Mouse (Mus musculus) embryonic facial prominence, embryonic 13.5 days (tissue): ENCODE results near the gene Dlx3. TPM values are rescaled to one million over a fixed set of nuclear protein-coding genes. Genes with fewer than 3 reads are reported as not detected.
A peak's percentile ranks its signal among the peaks of the same experiment; 100 is the strongest.

ENCODE experiments used
- ATAC-seq: fragments of 200-750 bp; cut with Nextera tagmentation; 2 replicates; pipeline ENCODE4 v1.8.0; 2017; ENCODE audit warnings: low read depth; ENCODE audit not compliant: insufficient number of reproducible peaks, insufficient read depth, low FRiP score, low TSS enrichment
- H3K27ac ChIP-seq: fragments of 300-500 bp; sonication (generic); 2 replicates; pipeline ENCODE4 v1.5.1; 2015; ENCODE audit warnings: moderate library complexity, mild to moderate bottlenecking, inconsistent platforms
- H3K27me3 ChIP-seq: fragments of 300-500 bp; sonication (generic); 2 replicates; pipeline ENCODE4 v1.6.1; 2015; ENCODE audit warnings: mild to moderate bottlenecking, inconsistent platforms
- H3K36me3 ChIP-seq: fragments of 300-500 bp; sonication (generic); 2 replicates; pipeline ENCODE4 v1.6.1; 2015; ENCODE audit warnings: mild to moderate bottlenecking, inconsistent platforms
- H3K4me1 ChIP-seq: fragments of 300-500 bp; sonication (generic); 2 replicates; pipeline ENCODE4 v1.6.1; 2015; ENCODE audit warnings: inconsistent platforms
- H3K4me2 ChIP-seq: fragments of 300-500 bp; sonication (generic); 2 replicates; pipeline ENCODE4 v1.6.1; 2015; ENCODE audit warnings: moderate library complexity, mild to moderate bottlenecking, inconsistent platforms
- H3K4me3 ChIP-seq: fragments of 300-500 bp; sonication (generic); 2 replicates; pipeline ENCODE4 v1.5.1; 2015; ENCODE audit warnings: mild to moderate bottlenecking, inconsistent platforms
- H3K9ac ChIP-seq: fragments of 300-500 bp; sonication (generic); 2 replicates; pipeline ENCODE4 v1.6.1; 2015; ENCODE audit warnings: mild to moderate bottlenecking, inconsistent platforms
- H3K9me3 ChIP-seq: fragments of 300-500 bp; sonication (generic); 2 replicates; pipeline ENCODE4 v1.6.1; 2016; ENCODE audit warnings: inconsistent platforms
- WGBS: fragments of 180-500 bp; shearing (Covaris S2); methylation state at CpG from one replicate; pipeline ENCODE4 v1.1.7; 2015; ENCODE audit warnings: mixed read lengths; 5-methylcytosine and 5-hydroxymethylcytosine counted together
- polyA plus RNA-seq: library from polyadenylated mRNA; unstranded; fragments of >200 nt; fragmentation: Nextera tagmentation; extraction: Ambion mirVana; gene quantifications from 2 replicates; pipeline ENCODE4 v1.2.1, GENCODE M21; 2015

The Dlx3 gene
- polyA plus RNA-seq, 1 experiment from 2014 or later, result 30.8 TPM

- no peak overlapping the region for H3K4me2 ChIP-seq
- H3K9me3 ChIP-seq, result 0 out of 2 replicates have a peak, but pooled peaks cover 4% of the 10 kb centered on the region
- H3K4me1 ChIP-seq, result peaks cover 30% of the 10 kb centered on the region
- H3K27me3 ChIP-seq, result no peaks in the 10 kb centered on the region
- H3K9ac ChIP-seq, result no peak overlapping the region
- H3K36me3 ChIP-seq, result no peaks in the 10 kb centered on the region
- no peak overlapping the region for H3K27ac ChIP-seq
- H3K4me3 ChIP-seq, result no peak overlapping the region
- WGBS, result 81% methylated on average over 5 of the region's 5 CpGs
- ATAC-seq, result no peak
Observed at GRCm38 (mm10) chr11:95093077-95093476, 26.8 kb upstream of the Dlx3 start.

GRCm38 (mm10) chr11:95095596-95095995 is 24.3 kb upstream of the Dlx3 start:
- WGBS, result 84% methylated on average over 10 of the region's 10 CpGs

GRCm38 (mm10) chr11:95096608-95097373 is 23.1 kb upstream of the Dlx3 start:
- H3K9me3 ChIP-seq, result 0 out of 2 replicates have a peak, but pooled peaks cover 4% of the 10 kb centered on the region
- H3K36me3 ChIP-seq, result no peaks in the 10 kb centered on the region
- H3K4me3 ChIP-seq, result no peak overlapping the region
- H3K27ac ChIP-seq, result peak overlapping the region; percentile 52
- H3K27me3 ChIP-seq, result peaks cover 3% of the 10 kb centered on the region; the same call in 1 of the 2 replicates
- no peak overlapping the region for H3K4me2 ChIP-seq
- whole genome bisulfite sequencing, result 41% methylated on average over 4 of the region's 4 CpGs
- H3K4me1 ChIP-seq, result peaks cover 47% of the 10 kb centered on the region
- H3K9ac ChIP-seq, result no peak overlapping the region
- peak; percentile 44; the same call in 1 of the 2 replicates for ATAC-seq

More at GRCm38 (mm10) chr11:95095596-95095995, 24.3 kb upstream of the Dlx3 start:
- H3K9me3 ChIP-seq, result 0 out of 2 replicates have a peak, but pooled peaks cover 4% of the 10 kb centered on the region
- H3K4me1 ChIP-seq, result peaks cover 38% of the 10 kb centered on the region
- no peaks in the 10 kb centered on the region for H3K36me3 ChIP-seq
- no peak overlapping the region for H3K4me3 ChIP-seq
- H3K27ac ChIP-seq, result peak overlapping the region; percentile 49; the same call in 1 of the 2 replicates
- ATAC-seq, result no peak
- H3K4me2 ChIP-seq, result no peak overlapping the region
- peaks cover 3% of the 10 kb centered on the region; the same call in 1 of the 2 replicates for H3K27me3 ChIP-seq
- no peak overlapping the region for H3K9ac ChIP-seq

- Histone ChIP-seq H3K27me3 (peaks cover 3% of the 10 kb centered on the region; the same call in 1 of the 2 replicates), H3K4me1 (peaks cover 47% of the 10 kb centered on the region), H3K4me3 (no peak overlapping the region), H3K9me3 (0 out of 2 replicates have a peak, but pooled peaks cover 4% of the 10 kb centered on the region), H3K4me2 (no peak overlapping the region), H3K27ac (peak overlapping the region; percentile 52; the same call in 1 of the 2 replicates), H3K36me3 (no peaks in the 10 kb centered on the region), H3K9ac (no peak overlapping the region)
- 58% methylated on average over 6 of the region's 6 CpGs for WGBS
- ATAC-seq, result no peak
Observed at GRCm38 (mm10) chr11:95097889-95098288, 22.0 kb upstream of the Dlx3 start.

- H3K9ac ChIP-seq, result no peak overlapping the region
- H3K4me2 ChIP-seq, result no peak overlapping the region
- no peak overlapping the region for H3K4me3 ChIP-seq
- peaks cover 47% of the 10 kb centered on the region for H3K4me1 ChIP-seq
- no peaks in the 10 kb centered on the region for H3K36me3 ChIP-seq
- peak overlapping the region; percentile 28; the same call in 1 of the 2 replicates for H3K27ac ChIP-seq
- peaks cover 3% of the 10 kb centered on the region; the same call in 1 of the 2 replicates for H3K27me3 ChIP-seq
- ATAC-seq, result no peak
- WGBS, result 76% methylated on average over 5 of the region's 5 CpGs
- 0 out of 2 replicates have a peak, but pooled peaks cover 4% of the 10 kb centered on the region for H3K9me3 ChIP-seq
Observed at GRCm38 (mm10) chr11:95098346-95099095, 21.4 kb upstream of the Dlx3 start.

GRCm38 (mm10) chr11:95100393-95100792 is 19.5 kb upstream of the Dlx3 start:
- no peak for ATAC-seq
- no peaks in the 10 kb centered on the region for H3K9me3 ChIP-seq
- H3K4me2 ChIP-seq, result no peak overlapping the region
- H3K4me3 ChIP-seq, result no peak overlapping the region
- peaks cover 3% of the 10 kb centered on the region; the same call in 1 of the 2 replicates for H3K27me3 ChIP-seq
- 0 out of 2 replicates have a peak overlapping the region, but pooled peaks have one; percentile 11 for H3K9ac ChIP-seq
- WGBS, result 26% methylated on average over 3 of the region's 3 CpGs
- peaks cover 47% of the 10 kb centered on the region for H3K4me1 ChIP-seq
- H3K27ac ChIP-seq, result no peak overlapping the region
- H3K36me3 ChIP-seq, result no peaks in the 10 kb centered on the region

- Histone ChIP-seq H3K4me1 (peaks cover 48% of the 10 kb centered on the region), H3K4me3 (no peak overlapping the region), H3K4me2 (no peak overlapping the region), H3K9me3 (no peaks in the 10 kb centered on the region), H3K27ac (no peak overlapping the region), H3K27me3 (peaks cover 10% of the 10 kb centered on the region), H3K36me3 (no peaks in the 10 kb centered on the region), H3K9ac (no peak overlapping the region)
- WGBS, result 28% methylated on average over 16 of the region's 16 CpGs
- no peak for ATAC-seq
Observed at GRCm38 (mm10) chr11:95101071-95101788, 18.7 kb upstream of the Dlx3 start.

- Histone ChIP-seq H3K9ac (no peak overlapping the region), H3K27me3 (peaks cover 15% of the 10 kb centered on the region), H3K9me3 (no peaks in the 10 kb centered on the region), H3K4me3 (no peak overlapping the region), H3K4me2 (no peak overlapping the region), H3K27ac (no peak overlapping the region), H3K4me1 (peaks cover 42% of the 10 kb centered on the region), H3K36me3 (no peaks in the 10 kb centered on the region)
- WGBS, result 89% methylated on average over 19 of the region's 19 CpGs
- no peak for ATAC-seq
Observed at GRCm38 (mm10) chr11:95102161-95102904, 17.6 kb upstream of the Dlx3 start.

GRCm38 (mm10) chr11:95104266-95104665 is 15.7 kb upstream of the Dlx3 start:
- no peaks in the 10 kb centered on the region for H3K36me3 ChIP-seq
- H3K27me3 ChIP-seq, result peaks cover 12% of the 10 kb centered on the region
- no peaks in the 10 kb centered on the region for H3K9me3 ChIP-seq
- 53% methylated on average over 6 of the region's 6 CpGs for WGBS
- no peak overlapping the region for H3K4me3 ChIP-seq
- H3K9ac ChIP-seq, result no peak overlapping the region
- no peak overlapping the region for H3K4me2 ChIP-seq
- no peak for ATAC-seq
- peaks cover 33% of the 10 kb centered on the region for H3K4me1 ChIP-seq
- H3K27ac ChIP-seq, result no peak overlapping the region

GRCm38 (mm10) chr11:95105274-95105874 is 14.5 kb upstream of the Dlx3 start:
- H3K9me3 ChIP-seq, result no peaks in the 10 kb centered on the region
- no peak overlapping the region for H3K9ac ChIP-seq
- H3K36me3 ChIP-seq, result no peaks in the 10 kb centered on the region
- peak overlapping the region; percentile 16; the same call in 1 of the 2 replicates for H3K27ac ChIP-seq
- peak overlapping the region; percentile 53 for H3K4me2 ChIP-seq
- peak overlapping the region; percentile 27 for H3K4me3 ChIP-seq
- H3K27me3 ChIP-seq, result peaks cover 12% of the 10 kb centered on the region
- 3% methylated on average over 25 of the region's 25 CpGs for WGBS
- peaks cover 34% of the 10 kb centered on the region for H3K4me1 ChIP-seq
- ATAC-seq, result no peak
